Mouse (Mus musculus) limb, embryonic 14.5 days (tissue): Measurements from ENCODE around the gene Nrxn3. TPM values are rescaled to one million over a fixed set of nuclear protein-coding genes. Genes with fewer than 3 reads are reported as not detected.

Experiments
- ATAC-seq: fragments of 200-750 bp; cut with Nextera tagmentation; 2 replicates; pipeline ENCODE4 v1.8.0; 2017; ENCODE audit warnings: low read depth, moderate number of reproducible peaks, moderate TSS enrichment; ENCODE audit not compliant: low FRiP score
- DNase-seq: peaks from one replicate; pipeline ENCODE4 v3.0.0-alpha.2; 2015; ENCODE audit warnings: low spot score
- H3K27ac ChIP-seq: fragments of 300-500 bp; sonication (generic); replicated peaks from 2 replicates; pipeline ENCODE4 v1.5.1; 2014; ENCODE audit warnings: low read depth, mild to moderate bottlenecking, low read length, moderate library complexity, mixed read lengths
- H3K27me3 ChIP-seq: fragments of 300-500 bp; sonication (generic); 2 replicates; pipeline ENCODE4 v1.6.1; 2014; ENCODE audit warnings: low read length, mixed read lengths; ENCODE audit not compliant: control insufficient read depth, insufficient read depth
- H3K36me3 ChIP-seq: fragments of 300-500 bp; sonication (generic); 2 replicates; pipeline ENCODE4 v1.6.1; 2014; ENCODE audit warnings: mild to moderate bottlenecking, low read length, moderate library complexity, mixed read lengths; ENCODE audit not compliant: control insufficient read depth, insufficient read depth
- H3K4me1 ChIP-seq: fragments of 300-500 bp; sonication (generic); 2 replicates; pipeline ENCODE4 v1.6.1; 2014; ENCODE audit warnings: antibody characterized with exemption, low read length, mixed read lengths; ENCODE audit not compliant: control insufficient read depth, insufficient read depth
- H3K4me2 ChIP-seq: fragments of 300-500 bp; sonication (generic); replicated peaks from 2 replicates; pipeline ENCODE4 v1.6.1; 2014; ENCODE audit warnings: low read depth, mild to moderate bottlenecking, low read length, moderate library complexity; ENCODE audit not compliant: severe bottlenecking
- H3K4me3 ChIP-seq: fragments of 300-500 bp; sonication (generic); replicated peaks from 2 replicates; pipeline ENCODE4 v1.5.1; 2014; ENCODE audit warnings: low read length
- H3K9ac ChIP-seq: fragments of 300-500 bp; sonication (generic); 2 replicates; pipeline ENCODE4 v1.6.1; 2014; ENCODE audit warnings: mild to moderate bottlenecking, low read depth, low read length, moderate library complexity; ENCODE audit not compliant: severe bottlenecking
- H3K9me3 ChIP-seq: fragments of 300-500 bp; sonication (generic); 2 replicates; pipeline ENCODE4 v1.6.1; 2016; ENCODE audit warnings: low read length; ENCODE audit not compliant: control insufficient read depth
- POLR2A ChIP-seq: fragments of 200-500 bp; IDR thresholded peaks from 2 replicates; pipeline ENCODE4 v1.8.0; 2012; ENCODE audit warnings: inconsistent platforms, mild to moderate bottlenecking, moderate library complexity, borderline replicate concordance; ENCODE audit not compliant: insufficient read depth, insufficient read length; ENCODE audit errors: extremely low read depth
- WGBS: fragments of 180-500 bp; shearing (Covaris S2); extraction: QIAGEN DNeasy Blood & Tissue Kit; methylation state at CpG from one replicate; pipeline ENCODE4 v1.1.7; 2014; 5-methylcytosine and 5-hydroxymethylcytosine counted together
- polyA plus RNA-seq, 2 experiments: library from polyadenylated mRNA; depleted of rRNA in 1 of 2; stranded (reverse) in 1 of 2; unstranded in 1 of 2; fragments of >200 nt; fragmentation: Nextera tagmentation in 1 of 2; extraction: Ambion mirVana in 1 of 2; gene quantifications; 2 replicates each; pipeline versions ENCODE4 v1.2.1 to v1.2.3; 2012 to 2014

The Nrxn3 gene
- polyA plus RNA-seq, 2 experiments, result 0.74 to 1.4 TPM

DNA sequence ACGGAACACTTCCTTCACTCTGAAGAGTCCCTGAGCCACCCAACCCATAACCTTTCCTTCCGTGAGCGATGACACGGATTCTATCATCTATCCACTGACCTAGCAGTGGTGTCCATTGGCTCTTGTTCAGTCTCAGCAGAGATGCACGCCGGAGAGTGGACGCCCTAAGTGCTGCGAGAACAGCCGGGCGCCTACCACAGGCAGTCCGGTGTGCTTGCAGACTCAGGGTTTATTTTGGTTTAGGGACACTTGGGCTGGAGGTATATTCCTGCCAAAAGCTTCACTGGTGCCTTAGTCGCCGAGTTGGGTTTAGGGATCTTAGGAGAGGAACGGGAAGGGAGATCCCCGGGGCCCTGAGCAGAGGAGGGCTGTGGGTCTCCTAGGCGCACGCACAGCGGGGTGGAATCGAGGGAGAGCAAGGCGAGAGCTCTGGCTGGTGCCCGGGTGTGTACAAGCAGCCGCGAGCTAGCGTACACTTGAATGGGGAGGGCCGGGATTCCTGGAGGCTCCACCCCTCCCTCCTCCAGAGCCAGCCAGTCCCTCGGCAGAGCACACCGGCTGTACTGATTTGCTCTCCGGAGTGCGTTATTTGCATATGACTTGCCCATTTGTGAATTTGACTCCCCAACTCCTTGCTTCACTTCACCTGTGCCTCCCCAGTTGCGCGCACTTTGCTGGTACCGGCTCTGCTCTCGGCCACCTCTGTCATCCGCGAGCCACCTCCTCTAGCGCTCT, 1089.3 kb downstream of the Nrxn3 start:
- peak overlapping the region; percentile 34 for H3K9ac ChIP-seq
- peak overlapping the region; percentile 41 for H3K4me3 ChIP-seq
- peaks cover 8% of the 10 kb centered on the region; the same call in 1 of the 2 replicates for H3K27me3 ChIP-seq
- peak overlapping the region; percentile 73 for H3K4me2 ChIP-seq
- 0 out of 2 replicates have a peak, but pooled peaks cover 2% of the 10 kb centered on the region for H3K9me3 ChIP-seq
- peak; percentile 87 for DNase-seq
- 0 out of 2 replicates have a peak, but pooled peaks cover 7% of the 10 kb centered on the region for H3K4me1 ChIP-seq
- peak; percentile 95 for ATAC-seq
- H3K36me3 ChIP-seq, result no peaks in the 10 kb centered on the region
- no peak for TF ChIP-seq POLR2A
- no peak overlapping the region for H3K27ac ChIP-seq
- under 1% methylated on average over 36 of the region's 36 CpGs for WGBS

DNA sequence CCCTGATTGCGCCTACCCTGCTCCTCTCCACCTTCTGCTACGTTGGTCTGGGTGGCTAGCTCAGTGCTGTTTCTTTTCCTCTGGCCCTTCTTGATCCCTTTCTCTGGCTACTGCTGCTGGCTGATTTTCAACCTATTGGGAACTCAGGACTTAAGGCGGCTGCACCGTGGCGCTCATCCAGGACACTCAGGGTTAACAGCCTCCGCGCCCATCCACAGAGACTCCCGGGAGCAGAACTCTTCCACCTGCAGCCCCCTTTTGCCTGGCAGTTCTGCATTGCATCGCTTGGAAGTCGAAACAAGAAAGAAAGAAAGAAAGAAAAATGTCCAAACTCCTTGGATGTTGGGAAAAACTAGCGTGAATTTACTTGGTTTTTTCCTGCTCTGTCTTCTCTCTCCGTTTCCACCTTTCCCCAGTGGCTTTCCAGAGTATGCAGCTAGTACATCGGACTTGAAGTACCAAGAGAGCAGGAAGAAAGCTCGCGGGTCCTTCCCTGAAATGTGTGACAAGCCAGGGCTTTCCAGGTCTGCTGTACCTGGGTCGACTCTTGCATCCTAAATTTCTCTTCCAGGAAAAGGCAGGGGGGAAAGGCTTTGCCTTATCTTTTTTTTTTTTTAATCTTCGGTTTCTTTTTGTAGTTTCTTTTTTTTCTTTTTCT, 1090.0 kb downstream of the Nrxn3 start:
- TF ChIP-seq POLR2A, result no peak
- WGBS, result 2% methylated on average over 17 of the region's 17 CpGs
- Histone ChIP-seq H3K4me3 (peak overlapping the region; percentile 41), H3K4me2 (peak overlapping the region; percentile 73), H3K27ac (no peak overlapping the region), H3K4me1 (0 out of 2 replicates have a peak, but pooled peaks cover 7% of the 10 kb centered on the region), H3K9ac (peak overlapping the region; percentile 34), H3K27me3 (peaks cover 8% of the 10 kb centered on the region; the same call in 1 of the 2 replicates), H3K9me3 (0 out of 2 replicates have a peak, but pooled peaks cover 2% of the 10 kb centered on the region), H3K36me3 (no peaks in the 10 kb centered on the region)
- ATAC-seq (peak; percentile 36), DNase-seq (no peak)

DNA sequence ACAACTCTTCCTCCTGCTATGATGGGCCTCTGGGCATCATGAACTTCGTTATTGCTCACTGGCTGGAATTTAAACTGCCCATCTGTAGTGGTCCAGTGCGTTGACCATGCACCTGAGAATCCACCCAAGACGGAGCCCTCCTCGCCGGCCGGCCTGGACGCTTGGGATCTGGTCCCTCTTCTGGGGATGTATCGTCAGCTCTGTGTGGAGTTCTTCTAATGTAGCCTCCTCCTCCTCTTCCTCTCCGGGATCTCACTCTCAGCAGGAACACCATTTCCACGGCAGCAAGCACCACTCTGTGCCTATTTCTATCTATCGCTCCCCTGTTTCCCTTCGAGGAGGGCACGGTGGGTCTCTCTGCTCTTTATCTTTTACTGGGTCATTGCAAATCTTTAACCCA, 1090.6 kb downstream of the Nrxn3 start:
- Histone ChIP-seq H3K9me3 (0 out of 2 replicates have a peak, but pooled peaks cover 2% of the 10 kb centered on the region), H3K4me3 (peak overlapping the region; percentile 41), H3K4me2 (peak overlapping the region; percentile 73), H3K9ac (no peak overlapping the region; the same call in 1 of the 2 replicates), H3K4me1 (0 out of 2 replicates have a peak, but pooled peaks cover 7% of the 10 kb centered on the region), H3K27ac (no peak overlapping the region), H3K27me3 (peaks cover 8% of the 10 kb centered on the region; the same call in 1 of the 2 replicates), H3K36me3 (no peaks in the 10 kb centered on the region)
- no peak for DNase-seq
- no peak for TF ChIP-seq POLR2A
- WGBS, result 16% methylated on average over 13 of the region's 13 CpGs
- ATAC-seq, result no peak

DNA sequence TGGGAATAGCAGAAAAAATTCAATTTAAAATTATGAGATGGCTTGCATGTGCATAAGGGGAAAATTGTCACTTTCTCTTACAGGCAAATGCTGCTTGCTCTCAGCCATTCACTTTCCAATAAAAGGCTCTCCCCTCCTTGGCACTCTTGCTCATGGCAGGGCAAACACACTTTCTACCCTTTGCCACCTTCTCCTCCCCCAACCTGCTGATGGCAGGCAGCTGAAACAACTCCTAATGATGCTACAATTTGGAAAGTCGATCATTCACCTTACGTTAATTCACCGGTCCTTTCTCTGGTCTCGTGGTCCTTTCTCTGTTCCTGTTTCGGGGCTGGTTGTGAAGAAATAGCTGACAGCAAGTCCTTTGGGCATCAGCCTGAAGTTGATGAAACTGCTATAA, 1091.0 kb downstream of the Nrxn3 start:
- no peak for TF ChIP-seq POLR2A
- WGBS, result 75% methylated on average over 5 of the region's 5 CpGs
- no peak overlapping the region for H3K27ac ChIP-seq
- H3K9ac ChIP-seq, result no peak overlapping the region; the same call in 1 of the 2 replicates
- H3K4me1 ChIP-seq, result 0 out of 2 replicates have a peak, but pooled peaks cover 7% of the 10 kb centered on the region
- peak overlapping the region; percentile 73; the same call in 1 of the 2 replicates for H3K4me2 ChIP-seq
- no peaks in the 10 kb centered on the region for H3K36me3 ChIP-seq
- peaks cover 8% of the 10 kb centered on the region; the same call in 1 of the 2 replicates for H3K27me3 ChIP-seq
- ATAC-seq (no peak), DNase-seq (no peak)
- H3K9me3 ChIP-seq, result 0 out of 2 replicates have a peak, but pooled peaks cover 2% of the 10 kb centered on the region
- H3K4me3 ChIP-seq, result peak overlapping the region; percentile 41

DNA sequence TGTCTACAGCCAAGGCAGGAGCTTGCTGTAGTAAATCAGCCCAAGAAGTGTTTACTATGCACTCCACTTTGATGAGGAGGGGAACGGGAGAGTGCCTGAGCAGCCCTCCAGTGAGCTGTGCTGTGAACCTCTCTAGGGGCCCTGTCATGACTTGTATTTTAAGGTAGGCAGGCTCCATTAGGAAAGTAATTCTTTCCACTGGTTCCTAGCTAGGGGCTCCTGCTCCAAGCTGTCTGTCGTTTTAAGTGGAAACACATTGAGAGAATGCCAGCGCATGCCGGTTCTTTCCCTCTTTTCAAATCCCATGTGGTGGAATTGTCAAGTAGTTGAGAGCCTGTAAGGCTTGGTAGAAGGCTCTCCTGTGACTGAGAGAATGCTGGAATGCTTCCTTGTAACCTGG, 1091.9 kb downstream of the Nrxn3 start:
- Histone ChIP-seq H3K4me3 (no peak overlapping the region), H3K27ac (no peak overlapping the region), H3K36me3 (no peaks in the 10 kb centered on the region), H3K9ac (no peak overlapping the region), H3K9me3 (0 out of 2 replicates have a peak, but pooled peaks cover 2% of the 10 kb centered on the region), H3K4me2 (no peak overlapping the region), H3K4me1 (0 out of 2 replicates have a peak, but pooled peaks cover 7% of the 10 kb centered on the region), H3K27me3 (peaks cover 8% of the 10 kb centered on the region; the same call in 1 of the 2 replicates)
- WGBS, result 11% methylated on average over 4 of the region's 4 CpGs
- ATAC-seq (no peak), DNase-seq (no peak)
- no peak for TF ChIP-seq POLR2A
